Mouse (Mus musculus): ENCODE results near the gene Tcfl5. TPM values are rescaled to one million over a fixed set of nuclear protein-coding genes. Genes with fewer than 3 reads are reported as not detected.

Gene Tcfl5
- 0.15 and 0.19 TPM in 2 replicates for polyA plus RNA-seq (2021; fragmentation: Nextera tagmentation)
- long read RNA-seq, experiment 1, result 0 reads
- long read RNA-seq, experiment 2, result 0 reads

DNA sequence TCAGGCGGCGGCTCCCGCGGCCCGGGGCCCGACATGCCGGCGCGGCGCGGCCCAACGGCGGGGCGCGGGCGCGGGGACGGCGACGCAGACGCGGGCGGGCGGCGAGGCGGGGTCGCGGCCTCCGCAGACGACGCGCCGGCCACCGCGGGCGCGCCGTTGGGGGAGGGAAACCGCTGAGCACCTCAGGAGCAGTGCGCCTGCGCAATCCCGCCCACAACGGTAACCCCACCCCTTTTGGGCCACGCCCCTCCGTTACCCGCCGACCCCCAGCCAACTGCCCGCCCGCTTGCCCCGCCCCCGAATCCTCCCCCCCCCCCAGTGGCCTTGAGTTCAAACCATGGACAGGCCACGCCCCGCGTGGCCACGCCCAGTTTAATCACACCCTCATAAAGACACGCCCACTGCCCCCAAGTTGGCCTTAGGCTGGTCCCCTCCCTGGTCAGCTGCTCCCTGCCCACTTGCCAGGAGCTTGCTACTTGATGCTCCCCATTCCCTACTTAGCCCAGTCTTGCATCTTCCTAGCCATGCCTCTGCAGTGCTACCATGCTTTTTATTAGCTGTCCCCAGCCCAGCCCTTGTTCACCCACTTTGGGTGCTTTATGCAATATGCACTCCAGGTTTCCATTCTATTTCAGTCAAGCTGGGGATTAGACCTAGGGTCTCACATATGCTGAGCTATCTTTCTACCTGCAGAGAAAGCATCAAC, at the start of gene Tcfl5:
Tcfl5 (minus strand) TSS at position 154 of the 706 bp plus-strand sequence.

GRCm38 (mm10) chr2:180597490-180597889, 45.0 kb downstream of the Tcfl5 start, which contains the start of gene Col9a3:
TSS of gene Col9a3 (plus strand) at chr2:180597790.

GRCm38 (mm10) chr2:180589123-180589831, 53.2 kb downstream of the Tcfl5 start, which contains the start of gene Ogfr:
TSS of gene Ogfr (plus strand) at chr2:180589245.

DNA sequence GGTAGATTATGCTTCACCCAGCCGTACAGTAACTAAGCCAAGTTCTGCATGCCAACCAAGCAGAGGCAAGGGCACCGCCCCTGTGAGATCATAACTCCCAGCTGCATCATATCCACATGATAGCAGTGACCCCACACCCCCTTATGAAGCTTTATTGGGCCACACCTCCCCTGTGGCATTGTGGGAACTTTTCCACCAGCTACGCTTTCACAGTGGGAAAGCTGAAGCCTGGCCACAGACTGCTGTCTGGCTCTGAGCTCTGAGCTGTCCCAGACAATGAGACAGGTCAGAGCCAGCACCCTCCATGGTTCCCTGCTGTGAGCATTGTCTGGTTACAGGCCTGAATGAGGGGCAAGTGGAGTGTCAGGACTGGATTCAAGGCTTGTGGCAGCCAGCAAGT, 61.5 kb downstream of the Tcfl5 start, which contains the start of gene Mrgbp:
Mrgbp (plus strand) TSS at position 303 of the 400 bp plus-strand sequence.

Other genes starting within 250 kb of the Tcfl5 start
- 0.77 and 0.80 TPM in 2 replicates for gene Slco4a1, start 186.5 kb downstream of the Tcfl5 start, polyA plus RNA-seq (2021; fragmentation: Nextera tagmentation)
- 3.2 and 3.9 TPM in 2 replicates for gene Ntsr1, start 142.7 kb downstream of the Tcfl5 start, polyA plus RNA-seq (2021; fragmentation: Nextera tagmentation)
- 5.0 and 7.2 TPM in 2 replicates for gene Mrgbp, start 61.4 kb downstream of the Tcfl5 start, polyA plus RNA-seq (2021; fragmentation: Nextera tagmentation)
- gene Ogfr, start 53.5 kb downstream of the Tcfl5 start, polyA plus RNA-seq (2021; fragmentation: Nextera tagmentation), result 11.3 and 12.3 TPM in 2 replicates
- 2.2 and 4.4 TPM in 2 replicates for gene Col9a3, start 44.9 kb downstream of the Tcfl5 start, polyA plus RNA-seq (2021; fragmentation: Nextera tagmentation)
- gene Dido1, start 67.3 kb upstream of the Tcfl5 start, polyA plus RNA-seq (2021; fragmentation: Nextera tagmentation), result 11.7 and 13.1 TPM in 2 replicates
- gene Gid8, start 67.4 kb upstream of the Tcfl5 start, polyA plus RNA-seq (2021; fragmentation: Nextera tagmentation), result 30.0 and 44.9 TPM in 2 replicates
- gene Slc17a9, start 82.6 kb upstream of the Tcfl5 start, polyA plus RNA-seq (2021; fragmentation: Nextera tagmentation), result 0.26 TPM in 1 of 2 replicates, not detected in the other
- gene Bhlhe23, start 134.2 kb upstream of the Tcfl5 start, polyA plus RNA-seq (2021; fragmentation: Nextera tagmentation), result not detected in 2 replicates

All from left cerebral cortex, adult 6 months (tissue).